Mouse (Mus musculus) forebrain, postnatal 0 days (tissue): ENCODE measurements at regions not wholly inside any gene's neighbourhood (a gene's known extent, or its start where the extent isn't known, plus 50 kb on each side); places are given as distances from the start of the nearest gene placed in this dataset.
A peak's percentile ranks its signal among the peaks of the same experiment; 100 is the strongest.

Source experiments
- ATAC-seq: fragments of 200-750 bp; cut with Nextera tagmentation; 2 replicates; pipeline ENCODE4 v1.8.0; 2017; ENCODE audit warnings: mild to moderate bottlenecking, moderate library complexity
- DNase-seq: peaks from one replicate; pipeline ENCODE4 v3.0.0-alpha.2; 2015
- H3K27ac ChIP-seq: fragments of 300-500 bp; sonication (generic); 2 replicates; pipeline ENCODE4 v1.5.1; 2014; ENCODE audit warnings: low read depth, mild to moderate bottlenecking, antibody characterized with exemption, low read length, moderate library complexity, mixed read lengths
- H3K27me3 ChIP-seq: fragments of 300-500 bp; sonication (generic); 2 replicates; pipeline ENCODE4 v1.6.1; 2014; ENCODE audit warnings: mild to moderate bottlenecking, low read length, mixed read lengths; ENCODE audit not compliant: insufficient read depth
- H3K36me3 ChIP-seq: fragments of 300-500 bp; sonication (generic); 2 replicates; pipeline ENCODE4 v1.6.1; 2014; ENCODE audit warnings: mild to moderate bottlenecking, moderate library complexity; ENCODE audit not compliant: insufficient read depth
- H3K4me1 ChIP-seq: fragments of 300-500 bp; sonication (generic); 2 replicates; pipeline ENCODE4 v1.6.1; 2014; ENCODE audit warnings: antibody characterized with exemption; ENCODE audit not compliant: insufficient read depth
- H3K4me2 ChIP-seq: fragments of 300-500 bp; sonication (generic); 2 replicates; pipeline ENCODE4 v1.6.1; 2014; ENCODE audit warnings: low read depth, mild to moderate bottlenecking, moderate library complexity
- H3K4me3 ChIP-seq: fragments of 300-500 bp; sonication (generic); 2 replicates; pipeline ENCODE4 v1.5.1; 2014; ENCODE audit warnings: low read depth, low read length, mixed read lengths
- H3K9ac ChIP-seq: fragments of 300-500 bp; sonication (generic); 2 replicates; pipeline ENCODE4 v1.6.1; 2014; ENCODE audit warnings: mild to moderate bottlenecking
- H3K9me3 ChIP-seq: fragments of 300-500 bp; sonication (generic); 2 replicates; pipeline ENCODE4 v1.6.1; 2016; ENCODE audit warnings: low read length
- CTCF ChIP-seq: sonication (generic); IDR thresholded peaks from 2 replicates; pipeline ENCODE4 v1.5.1; 2016; ENCODE audit warnings: antibody characterized with exemption, control low read depth, low read depth
- WGBS: fragments of 180-500 bp; shearing (Covaris S2); extraction: QIAGEN DNeasy Blood & Tissue Kit; methylation state at CpG from one replicate; pipeline ENCODE4 v1.1.7; 2014; 5-methylcytosine and 5-hydroxymethylcytosine counted together

GRCm38 (mm10) chr4:137142316-137142715, 93.7 kb upstream of the Zbtb40 start:
- peak; percentile 78 for ATAC-seq
- no peaks in the 10 kb centered on the region for H3K27me3 ChIP-seq
- TF ChIP-seq CTCF: peak; percentile 24; the same call in 1 of the 2 replicates
- no peak overlapping the region for H3K4me2 ChIP-seq
- H3K36me3 ChIP-seq: no peaks in the 10 kb centered on the region
- no peaks in the 10 kb centered on the region for H3K4me1 ChIP-seq
- no peaks in the 10 kb centered on the region for H3K9me3 ChIP-seq
- H3K27ac ChIP-seq: no peak overlapping the region
- peak; percentile 6 for DNase-seq
- no peak overlapping the region for H3K9ac ChIP-seq
- H3K4me3 ChIP-seq: no peak overlapping the region
- WGBS: 28% methylated on average over 9 of the region's 9 CpGs

- H3K4me2 ChIP-seq: no peak overlapping the region
- no peak overlapping the region for H3K4me3 ChIP-seq
- DNase-seq (no peak), ATAC-seq (no peak)
- H3K9me3 ChIP-seq: no peaks in the 10 kb centered on the region
- H3K27me3 ChIP-seq: no peaks in the 10 kb centered on the region
- H3K27ac ChIP-seq: no peak overlapping the region
- 86% methylated on average over 17 of the region's 17 CpGs for WGBS
- no peaks in the 10 kb centered on the region for H3K36me3 ChIP-seq
- H3K4me1 ChIP-seq: peaks cover 5% of the 10 kb centered on the region; the same call in 1 of the 2 replicates
- no peak overlapping the region for H3K9ac ChIP-seq
- TF ChIP-seq CTCF: no peak
Measured at GRCm38 (mm10) chr4:137139051-137139705, 90.6 kb upstream of the Zbtb40 start.

- Histone ChIP-seq H3K4me3 (no peak overlapping the region), H3K9ac (no peak overlapping the region), H3K27ac (no peak overlapping the region), H3K4me1 (peaks cover 5% of the 10 kb centered on the region; the same call in 1 of the 2 replicates), H3K27me3 (no peaks in the 10 kb centered on the region), H3K9me3 (no peaks in the 10 kb centered on the region), H3K4me2 (no peak overlapping the region), H3K36me3 (no peaks in the 10 kb centered on the region)
- ATAC-seq (no peak), DNase-seq (no peak)
- 74% methylated on average over 6 of the region's 6 CpGs for WGBS
- TF ChIP-seq CTCF: no peak
Measured at GRCm38 (mm10) chr4:137138127-137138526, 89.5 kb upstream of the Zbtb40 start.

DNA sequence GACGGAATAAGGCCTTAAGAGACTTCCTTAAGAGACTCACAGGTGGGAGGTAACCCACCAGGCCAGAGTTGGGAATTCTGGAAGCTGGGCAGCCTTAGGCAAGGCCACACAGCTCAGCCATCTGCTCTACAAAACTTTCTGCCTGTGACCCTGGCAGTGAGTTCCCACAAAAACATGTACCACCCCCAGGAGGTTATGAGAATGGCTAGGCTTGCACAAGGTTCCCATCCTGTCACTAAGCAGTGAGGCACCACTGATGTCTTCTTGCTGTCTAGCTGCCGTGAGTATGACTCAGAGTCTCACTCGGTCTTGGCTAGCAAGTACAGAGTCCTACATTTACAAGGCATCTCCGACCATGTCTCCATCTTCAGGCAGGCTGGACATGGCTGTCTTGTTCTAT, 87.7 kb upstream of the Zbtb40 start:
- no peak overlapping the region for H3K27ac ChIP-seq
- WGBS: 86% methylated on average over 4 of the region's 4 CpGs

DNA sequence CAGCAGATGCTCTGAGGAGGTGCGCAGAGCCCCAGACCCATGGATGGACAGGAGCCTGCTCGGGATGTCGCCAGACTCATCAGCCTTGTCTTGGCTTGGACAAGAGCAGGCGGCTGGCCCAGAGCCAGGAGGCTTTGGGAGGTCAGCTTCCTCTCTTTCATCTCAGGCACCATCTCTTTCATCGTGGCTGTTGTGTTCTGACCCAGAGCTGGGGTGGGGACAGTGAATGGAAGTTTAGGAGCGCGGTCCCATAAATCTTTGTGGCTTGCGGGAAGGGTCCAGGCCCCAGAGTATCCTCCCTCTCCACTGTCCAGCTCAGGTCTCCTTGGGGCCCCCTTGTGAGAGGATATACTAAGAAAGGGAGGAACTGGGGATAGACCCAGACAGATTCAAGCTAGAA, 87.2 kb upstream of the Zbtb40 start:
- TF ChIP-seq CTCF: no peak
- Histone ChIP-seq H3K27ac (no peak overlapping the region), H3K36me3 (no peaks in the 10 kb centered on the region), H3K9ac (no peak overlapping the region), H3K4me2 (no peak overlapping the region), H3K27me3 (no peaks in the 10 kb centered on the region), H3K4me3 (no peak overlapping the region), H3K4me1 (peaks cover 5% of the 10 kb centered on the region; the same call in 1 of the 2 replicates), H3K9me3 (no peaks in the 10 kb centered on the region)
- 70% methylated on average over 8 of the region's 8 CpGs for WGBS
- DNase-seq (no peak), ATAC-seq (no peak)

More for the DNA sequence above, 87.7 kb upstream of the Zbtb40 start:
- ATAC-seq: no peak
- Histone ChIP-seq H3K9ac (no peak overlapping the region), H3K9me3 (no peaks in the 10 kb centered on the region), H3K4me2 (no peak overlapping the region), H3K4me3 (no peak overlapping the region), H3K4me1 (peaks cover 5% of the 10 kb centered on the region; the same call in 1 of the 2 replicates), H3K27me3 (no peaks in the 10 kb centered on the region), H3K36me3 (no peaks in the 10 kb centered on the region)
- DNase-seq: no peak
- no peak for TF ChIP-seq CTCF

DNA sequence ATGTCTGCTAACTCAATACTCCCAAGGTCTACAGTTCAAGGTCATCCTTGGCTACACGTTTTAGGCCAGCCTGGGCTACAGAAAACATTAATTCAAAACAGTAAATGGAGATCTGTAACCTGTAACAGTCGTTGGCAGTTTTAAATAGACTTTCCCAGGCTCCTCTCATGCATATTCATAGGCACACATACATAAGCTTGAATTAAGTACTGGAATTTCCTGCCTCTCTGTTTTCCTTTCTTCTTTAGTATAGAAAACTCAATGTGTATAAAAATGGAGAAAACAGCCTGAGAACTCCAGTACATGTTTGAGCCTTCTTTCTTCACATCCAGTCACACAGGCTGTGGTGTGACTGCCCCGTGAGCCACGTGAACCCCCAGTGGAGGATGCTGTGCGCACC, 86.0 kb upstream of the Zbtb40 start:
- Histone ChIP-seq H3K4me3 (no peak overlapping the region), H3K4me2 (no peak overlapping the region), H3K4me1 (peaks cover 5% of the 10 kb centered on the region; the same call in 1 of the 2 replicates), H3K27ac (no peak overlapping the region), H3K9me3 (no peaks in the 10 kb centered on the region), H3K9ac (no peak overlapping the region), H3K27me3 (no peaks in the 10 kb centered on the region), H3K36me3 (no peaks in the 10 kb centered on the region)
- no peak for TF ChIP-seq CTCF
- DNase-seq: no peak
- 26% methylated on average over 5 of the region's 5 CpGs for WGBS
- ATAC-seq: no peak; the same call in 1 of the 2 replicates

DNA sequence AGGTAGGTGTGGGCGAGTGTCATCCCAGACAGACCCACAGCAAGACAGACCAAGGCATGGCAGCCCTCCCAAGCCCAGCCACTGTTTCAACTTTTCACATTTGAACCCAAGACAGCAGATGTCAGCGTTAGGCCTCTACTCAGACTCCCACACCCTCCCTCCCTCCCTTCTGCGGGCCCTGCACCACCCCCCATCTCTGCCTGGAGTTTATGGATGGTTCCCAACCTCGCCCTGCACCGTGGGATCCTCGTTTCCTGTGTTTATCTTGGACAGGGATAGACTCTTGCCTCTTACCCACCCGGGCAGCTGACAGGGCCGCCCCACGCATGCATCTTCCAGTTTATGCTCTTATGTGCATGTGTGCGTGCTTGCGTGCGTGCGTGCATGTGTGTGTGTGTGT, 85.2 kb upstream of the Zbtb40 start:
- DNase-seq (no peak), ATAC-seq (no peak)
- no peak overlapping the region for H3K4me2 ChIP-seq
- H3K9me3 ChIP-seq: no peaks in the 10 kb centered on the region
- no peaks in the 10 kb centered on the region for H3K27me3 ChIP-seq
- peaks cover 5% of the 10 kb centered on the region; the same call in 1 of the 2 replicates for H3K4me1 ChIP-seq
- TF ChIP-seq CTCF: no peak
- H3K9ac ChIP-seq: no peak overlapping the region
- WGBS: 65% methylated on average over 13 of the region's 13 CpGs
- H3K36me3 ChIP-seq: no peaks in the 10 kb centered on the region
- H3K4me3 ChIP-seq: no peak overlapping the region
- H3K27ac ChIP-seq: no peak overlapping the region
